Mouse (Mus musculus): ENCODE results near the gene Dgkd. TPM values are rescaled to one million over a fixed set of nuclear protein-coding genes. Genes with fewer than 3 reads are reported as not detected.

Gene Dgkd
- polyA plus RNA-seq, 1 experiment: 69.4 TPM

GRCm38 (mm10) chr1:87936075-87936474 lies 83.0 kb downstream of the Dgkd start:
- no peak overlapping the region for H3K27ac ChIP-seq (ENCODE audit: insufficient read depth, low read length)
- WGBS: 90% methylated on average over 7 of the region's 7 CpGs
- H3K36me3 ChIP-seq (ENCODE audit: control insufficient read depth, insufficient read depth, low read length): peaks cover 56% of the 10 kb centered on the region
- TF ChIP-seq POLR2A (IDR thresholded peaks at IDR 0.05; ENCODE audit: low read depth, low read length) (no peak), CTCF (IDR thresholded peaks at IDR 0.05; ENCODE audit: extremely low read depth, insufficient read depth, insufficient read length, insufficient replicate concordance) (no peak)
- no peak overlapping the region for H3K4me3 ChIP-seq (ENCODE audit: extremely low read depth, insufficient read depth, insufficient read length)
- H3K4me1 ChIP-seq (ENCODE audit: control insufficient read depth, insufficient read depth, insufficient read length): peaks cover 3% of the 10 kb centered on the region; the same call in 1 of the 2 replicates
- no peaks in the 10 kb centered on the region for H3K27me3 ChIP-seq (ENCODE audit: control insufficient read depth, insufficient read depth, low read length)
- no peak for DNase-seq (ENCODE audit: low read depth in 1 of 2, low spot score in 2 of 2)

GRCm38 (mm10) chr1:87936516-87936915 lies 83.4 kb downstream of the Dgkd start:
- Histone ChIP-seq H3K36me3 (ENCODE audit: control insufficient read depth, insufficient read depth, low read length) (peaks cover 57% of the 10 kb centered on the region), H3K27ac (ENCODE audit: insufficient read depth, low read length) (no peak overlapping the region), H3K27me3 (ENCODE audit: control insufficient read depth, insufficient read depth, low read length) (no peaks in the 10 kb centered on the region), H3K4me3 (ENCODE audit: extremely low read depth, insufficient read depth, insufficient read length) (no peak overlapping the region), H3K4me1 (ENCODE audit: control insufficient read depth, insufficient read depth, insufficient read length) (peaks cover 3% of the 10 kb centered on the region; the same call in 1 of the 2 replicates)
- 60% methylated on average over 2 of the region's 2 CpGs for WGBS
- TF ChIP-seq CTCF (IDR thresholded peaks at IDR 0.05; ENCODE audit: extremely low read depth, insufficient read depth, insufficient read length, insufficient replicate concordance): peak; percentile 26; the same call in 1 of the 2 replicates
- no peak for TF ChIP-seq POLR2A (IDR thresholded peaks at IDR 0.05; ENCODE audit: low read depth, low read length)
- no peak for DNase-seq (ENCODE audit: low read depth in 1 of 2, low spot score in 2 of 2)

GRCm38 (mm10) chr1:87941765-87942164 lies 88.7 kb downstream of the Dgkd start:
- 88% methylated on average over 1 of the region's 1 CpGs for WGBS
- peaks cover 68% of the 10 kb centered on the region for H3K36me3 ChIP-seq (ENCODE audit: control insufficient read depth, insufficient read depth, low read length)
- DNase-seq (ENCODE audit: low read depth in 1 of 2, low spot score in 2 of 2): no peak
- no peak overlapping the region for H3K27ac ChIP-seq (ENCODE audit: insufficient read depth, low read length)
- H3K4me3 ChIP-seq (ENCODE audit: extremely low read depth, insufficient read depth, insufficient read length): no peak overlapping the region
- no peaks in the 10 kb centered on the region for H3K27me3 ChIP-seq (ENCODE audit: control insufficient read depth, insufficient read depth, low read length)
- TF ChIP-seq CTCF (IDR thresholded peaks at IDR 0.05; ENCODE audit: extremely low read depth, insufficient read depth, insufficient read length, insufficient replicate concordance): no peak
- no peaks in the 10 kb centered on the region for H3K4me1 ChIP-seq (ENCODE audit: control insufficient read depth, insufficient read depth, insufficient read length)

GRCm38 (mm10) chr1:87947681-87948091 lies 94.6 kb downstream of the Dgkd start:
- TF ChIP-seq CTCF (IDR thresholded peaks at IDR 0.05; ENCODE audit: extremely low read depth, insufficient read depth, insufficient read length, insufficient replicate concordance) (no peak), POLR2A (IDR thresholded peaks at IDR 0.05; ENCODE audit: low read depth, low read length) (no peak)
- no peaks in the 10 kb centered on the region for H3K4me1 ChIP-seq (ENCODE audit: control insufficient read depth, insufficient read depth, insufficient read length)
- DNase-seq (ENCODE audit: low read depth in 1 of 2, low spot score in 2 of 2): no peak
- no peak overlapping the region for H3K27ac ChIP-seq (ENCODE audit: insufficient read depth, low read length)
- no peak overlapping the region for H3K4me3 ChIP-seq (ENCODE audit: extremely low read depth, insufficient read depth, insufficient read length)
- no peaks in the 10 kb centered on the region for H3K27me3 ChIP-seq (ENCODE audit: control insufficient read depth, insufficient read depth, low read length)
- WGBS: 27% methylated on average over 6 of the region's 6 CpGs
- peaks cover 37% of the 10 kb centered on the region for H3K36me3 ChIP-seq (ENCODE audit: control insufficient read depth, insufficient read depth, low read length)

GRCm38 (mm10) chr1:87951641-87952040 lies 98.6 kb downstream of the Dgkd start:
- no peak for TF ChIP-seq CTCF (IDR thresholded peaks at IDR 0.05; ENCODE audit: extremely low read depth, insufficient read depth, insufficient read length, insufficient replicate concordance)
- TF ChIP-seq POLR2A (IDR thresholded peaks at IDR 0.05; ENCODE audit: low read depth, low read length): no peak
- H3K4me3 ChIP-seq (ENCODE audit: extremely low read depth, insufficient read depth, insufficient read length): no peak overlapping the region
- H3K36me3 ChIP-seq (ENCODE audit: control insufficient read depth, insufficient read depth, low read length): peaks cover 14% of the 10 kb centered on the region; the same call in 1 of the 2 replicates
- WGBS: 96% methylated on average over 3 of the region's 3 CpGs
- no peak for DNase-seq (ENCODE audit: low read depth in 1 of 2, low spot score in 2 of 2)
- no peaks in the 10 kb centered on the region for H3K4me1 ChIP-seq (ENCODE audit: control insufficient read depth, insufficient read depth, insufficient read length)
- H3K27ac ChIP-seq (ENCODE audit: insufficient read depth, low read length): no peak overlapping the region
- H3K27me3 ChIP-seq (ENCODE audit: control insufficient read depth, insufficient read depth, low read length): no peaks in the 10 kb centered on the region

- peaks cover 13% of the 10 kb centered on the region; the same call in 1 of the 2 replicates for H3K36me3 ChIP-seq (ENCODE audit: control insufficient read depth, insufficient read depth, low read length)
- no peaks in the 10 kb centered on the region for H3K4me1 ChIP-seq (ENCODE audit: control insufficient read depth, insufficient read depth, insufficient read length)
- no peaks in the 10 kb centered on the region for H3K27me3 ChIP-seq (ENCODE audit: control insufficient read depth, insufficient read depth, low read length)
- H3K27ac ChIP-seq (ENCODE audit: insufficient read depth, low read length): no peak overlapping the region
- no peak for TF ChIP-seq POLR2A (IDR thresholded peaks at IDR 0.05; ENCODE audit: low read depth, low read length)
- no peak for TF ChIP-seq CTCF (IDR thresholded peaks at IDR 0.05; ENCODE audit: extremely low read depth, insufficient read depth, insufficient read length, insufficient replicate concordance)
- no peak for DNase-seq (ENCODE audit: low read depth in 1 of 2, low spot score in 2 of 2)
- H3K4me3 ChIP-seq (ENCODE audit: extremely low read depth, insufficient read depth, insufficient read length): no peak overlapping the region
- 84% methylated on average over 3 of the region's 3 CpGs for WGBS
These were observed 100.0 kb downstream of the Dgkd start for GRCm38 (mm10) chr1:87953073-87953472.

GRCm38 (mm10) chr1:87958931-87959330 lies 105.8 kb downstream of the Dgkd start:
- Histone ChIP-seq H3K36me3 (ENCODE audit: control insufficient read depth, insufficient read depth, low read length) (peaks cover 3% of the 10 kb centered on the region), H3K27me3 (ENCODE audit: control insufficient read depth, insufficient read depth, low read length) (no peaks in the 10 kb centered on the region), H3K27ac (ENCODE audit: insufficient read depth, low read length) (no peak overlapping the region), H3K4me1 (ENCODE audit: control insufficient read depth, insufficient read depth, insufficient read length) (peaks cover 2% of the 10 kb centered on the region; the same call in 1 of the 2 replicates), H3K4me3 (ENCODE audit: extremely low read depth, insufficient read depth, insufficient read length) (no peak overlapping the region)
- 100% methylated on average over 1 of the region's 1 CpGs for WGBS
- no peak for DNase-seq (ENCODE audit: low read depth in 1 of 2, low spot score in 2 of 2)
- no peak for TF ChIP-seq CTCF (IDR thresholded peaks at IDR 0.05; ENCODE audit: extremely low read depth, insufficient read depth, insufficient read length, insufficient replicate concordance)
